Mouse (Mus musculus): ENCODE measurements at regions not wholly inside any gene's neighbourhood (a gene's known extent, or its start where the extent isn't known, plus 50 kb on each side); places are given as distances from the start of the nearest gene placed in this dataset.
"Not testable (repeated sequence)": the region's sequence is repeated elsewhere in the genome, so short reads cannot be mapped to it uniquely, and the experiment has no call there.

- in situ Hi-C loops (cut with MboI, MseI), result no loop called here
These were observed 183.5 kb downstream of the Lyplal1 start for GRCm38 (mm10) chr1:185933623-185934022.

GRCm38 (mm10) chr1:185937026-185937425 is 180.1 kb downstream of the Lyplal1 start:
- in situ Hi-C loops (cut with MboI, MseI), result no loop called here

GRCm38 (mm10) chr1:185939914-185940313 is 177.2 kb downstream of the Lyplal1 start:
- in situ Hi-C loops (cut with MboI, MseI), result no loop called here

GRCm38 (mm10) chr1:185940511-185940910 is 176.6 kb downstream of the Lyplal1 start:
- in situ Hi-C loops (cut with MboI, MseI), result no loop called here

GRCm38 (mm10) chr1:185951163-185951562 is 165.9 kb downstream of the Lyplal1 start:
- in situ Hi-C loops (cut with MboI, MseI), result no loop called here

GRCm38 (mm10) chr1:185955821-185956220 is 161.3 kb downstream of the Lyplal1 start:
- in situ Hi-C loops (cut with MboI, MseI), result not testable (repeated sequence)

- in situ Hi-C loops (cut with MboI, MseI), result no loop called here
These were observed 159.6 kb downstream of the Lyplal1 start for GRCm38 (mm10) chr1:185957557-185957956.

GRCm38 (mm10) chr1:185958276-185958675 is 158.8 kb downstream of the Lyplal1 start:
- in situ Hi-C loops (cut with MboI, MseI), result no loop called here

GRCm38 (mm10) chr1:185962606-185963005 is 154.5 kb downstream of the Lyplal1 start:
- in situ Hi-C loops (cut with MboI, MseI), result no loop called here

- in situ Hi-C loops (cut with MboI, MseI), result no loop called here
These were observed 153.3 kb downstream of the Lyplal1 start for GRCm38 (mm10) chr1:185963773-185964172.

- in situ Hi-C loops (cut with MboI, MseI), result no loop called here
These were observed 152.7 kb downstream of the Lyplal1 start for GRCm38 (mm10) chr1:185964426-185964825.

GRCm38 (mm10) chr1:185967227-185967626 is 149.9 kb downstream of the Lyplal1 start:
- in situ Hi-C loops (cut with MboI, MseI), result no loop called here

GRCm38 (mm10) chr1:185967816-185968215 is 149.3 kb downstream of the Lyplal1 start:
- in situ Hi-C loops (cut with MboI, MseI), result no loop called here

- in situ Hi-C loops (cut with MboI, MseI), result no loop called here
These were observed 148.5 kb downstream of the Lyplal1 start for GRCm38 (mm10) chr1:185968642-185969041.

- in situ Hi-C loops (cut with MboI, MseI), result no loop called here
These were observed 147.9 kb downstream of the Lyplal1 start for GRCm38 (mm10) chr1:185969231-185969630.

- in situ Hi-C loops (cut with MboI, MseI), result no loop called here
These were observed 140.0 kb downstream of the Lyplal1 start for GRCm38 (mm10) chr1:185977075-185977474.

GRCm38 (mm10) chr1:185989432-185989831 is 127.7 kb downstream of the Lyplal1 start:
- in situ Hi-C loops (cut with MboI, MseI), result no loop called here

- in situ Hi-C loops (cut with MboI, MseI), result not testable (repeated sequence)
These were observed 117.0 kb downstream of the Lyplal1 start for GRCm38 (mm10) chr1:186000066-186000465.

GRCm38 (mm10) chr1:186013413-186013812 is 103.7 kb downstream of the Lyplal1 start:
- in situ Hi-C loops (cut with MboI, MseI), result no loop called here

- in situ Hi-C loops (cut with MboI, MseI), result no loop called here
These were observed 102.9 kb downstream of the Lyplal1 start for GRCm38 (mm10) chr1:186014166-186014565.

GRCm38 (mm10) chr1:186015831-186016561 is 101.1 kb downstream of the Lyplal1 start:
- in situ Hi-C loops (cut with MboI, MseI), result no loop called here

- in situ Hi-C loops (cut with MboI, MseI), result no loop called here
These were observed 99.6 kb downstream of the Lyplal1 start for GRCm38 (mm10) chr1:186017547-186017946.

- in situ Hi-C loops (cut with MboI, MseI), result no loop called here
These were observed 97.6 kb downstream of the Lyplal1 start for GRCm38 (mm10) chr1:186019511-186019910.

GRCm38 (mm10) chr1:186031951-186032350 is 85.2 kb downstream of the Lyplal1 start:
- in situ Hi-C loops (cut with MboI, MseI), result no loop called here

All from T-helper 2 cell (primary cell).